Mouse (Mus musculus) heart, postnatal 0 days (tissue): Measurements from ENCODE around the gene Son.

Experiments
- CTCF ChIP-seq: IDR thresholded peaks from 2 replicates; pipeline ENCODE4 v1.5.1; 2016; ENCODE audit warnings: antibody characterized with exemption, control low read depth, low read depth
- EP300 ChIP-seq: IDR thresholded peaks from 2 replicates; pipeline ENCODE4 v1.6.1; 2016; ENCODE audit warnings: antibody characterized with exemption, low read depth

GRCm38 (mm10) chr16:91644901-91645300 lies 2.4 kb upstream of the Son start:
- TF ChIP-seq CTCF (no peak), EP300 (no peak)
